In genomic region chr16:84831696-84832095, GRCm38 (mm10) we compare ENCODE assay signal across 19 mouse cellular contexts. TPM values are rescaled to one million over a fixed set of nuclear protein-coding genes. Genes with fewer than 3 reads are reported as not detected.
DNase-seq lines count a peak whose midpoint lies in the region; ATAC-seq and TF ChIP-seq lines count a peak whose summit lies in the region.
"Had no signal": no experiment of that assay in that cellular context is flagged by ENCODE, and none has a peak within 500 bp of the region (broad histone marks: within the 10 kb centered on the region; RNA-seq: fewer than 3 reads in every experiment).

No protein-coding gene starts in this region.

- peak overlapping the region; percentile 55 for H3K27ac ChIP-seq in heart, adult 2 months
- H3K27ac ChIP-seq in kidney, embryonic 15.5 days = peak overlapping the region; percentile 62; the same call in 1 of the 2 replicates
- H3K27ac ChIP-seq in kidney, embryonic 14.5 days (ENCODE audit: low read depth, low read length) = no peak overlapping the region
- H3K27ac ChIP-seq in testis, adult 2 months (ENCODE audit: control insufficient read depth, insufficient read depth, low read depth, low read length) = peak overlapping the region; percentile 22; the same call in 1 of the 2 replicates
- H3K27ac ChIP-seq: embryonic facial prominence, embryonic 13.5 days; hindbrain, embryonic 13.5 days had no signal

- WGBS in heart, adult 2 months = 30% methylated on average over 5 of the region's 5 CpGs
- WGBS in kidney, embryonic 15.5 days = 61% methylated on average over 5 of the region's 5 CpGs
- WGBS in kidney, embryonic 14.5 days = 55% methylated on average over 5 of the region's 5 CpGs

- peaks cover 8% of the 10 kb centered on the region for H3K4me1 ChIP-seq in heart, adult 2 months (ENCODE audit: control insufficient read depth, insufficient read depth, low read length)
- H3K4me1 ChIP-seq in kidney, embryonic 15.5 days = peaks cover 26% of the 10 kb centered on the region
- peaks cover 12% of the 10 kb centered on the region; the same call in 1 of the 2 replicates for H3K4me1 ChIP-seq in kidney, embryonic 14.5 days (ENCODE audit: control insufficient read depth, insufficient read depth, low read length)
- H3K4me1 ChIP-seq in testis, adult 2 months (ENCODE audit: control insufficient read depth, insufficient read depth, low read length) = peaks cover 4% of the 10 kb centered on the region

- TF ChIP-seq CTCF in heart, adult 2 months (IDR thresholded peaks at IDR 0.05) = no peak
- TF ChIP-seq CTCF in testis, adult 2 months (IDR thresholded peaks at IDR 0.05; ENCODE audit: control insufficient read depth, insufficient read depth, insufficient replicate concordance, low read depth, low read length) = no peak

- intact Hi-C loops in heart, adult 2 months (cut with DNase I) = no loop called here

- H3K27me3 ChIP-seq in heart, adult 2 months (ENCODE audit: control insufficient read depth, insufficient read depth, low read length) = no peaks in the 10 kb centered on the region
- no peaks in the 10 kb centered on the region for H3K27me3 ChIP-seq in kidney, embryonic 15.5 days
- H3K27me3 ChIP-seq in kidney, embryonic 14.5 days (ENCODE audit: control insufficient read depth, insufficient read depth, low read length) = no peaks in the 10 kb centered on the region
- H3K27me3 ChIP-seq in testis, adult 2 months (ENCODE audit: control insufficient read depth, insufficient read depth, low read length) = no peaks in the 10 kb centered on the region
- H3K27me3 ChIP-seq: embryonic facial prominence, embryonic 13.5 days; hindbrain, embryonic 13.5 days; megakaryocyte, embryonic 14.5 days had no signal

- peak overlapping the region; percentile 21 for H3K4me3 ChIP-seq in heart, adult 2 months
- no peak overlapping the region for H3K4me3 ChIP-seq in kidney, embryonic 15.5 days (replicated peaks)
- no peak overlapping the region for H3K4me3 ChIP-seq in kidney, embryonic 14.5 days (ENCODE audit: low read length)
- no peak overlapping the region for H3K4me3 ChIP-seq in testis, adult 2 months (ENCODE audit: control insufficient read depth, low read depth, low read length)
- H3K4me3 ChIP-seq: embryonic facial prominence, embryonic 13.5 days; hindbrain, embryonic 13.5 days; megakaryocyte, embryonic 14.5 days had no signal

- H3K9me3 ChIP-seq in kidney, embryonic 15.5 days (replicated peaks) = no peaks in the 10 kb centered on the region
- H3K9me3 ChIP-seq in kidney, embryonic 14.5 days (ENCODE audit: control insufficient read depth, low read length) = no peaks in the 10 kb centered on the region
- H3K9me3 ChIP-seq: embryonic facial prominence, embryonic 13.5 days; hindbrain, embryonic 13.5 days; megakaryocyte, embryonic 14.5 days had no signal

- no peaks in the 10 kb centered on the region for H3K79me2 ChIP-seq in heart, adult 2 months (replicated peaks; ENCODE audit: control insufficient read depth, insufficient read depth, low read length)

- ATAC-seq in kidney, embryonic 15.5 days (replicated peaks; ENCODE audit: low FRiP score) = no peak
- ATAC-seq in kidney, embryonic 14.5 days (ENCODE audit: low FRiP score, low TSS enrichment) = no peak
- ATAC-seq: CD4-positive, CD25-positive, alpha-beta regulatory T cell, adult 4 months; intestine, embryonic 16.5 days; midbrain, embryonic 16.5 days had no signal

- H3K4me2 ChIP-seq in kidney, embryonic 15.5 days = no peak overlapping the region
- no peak overlapping the region for H3K4me2 ChIP-seq in kidney, embryonic 14.5 days (replicated peaks; ENCODE audit: low read depth, low read length)
- H3K4me2 ChIP-seq: embryonic facial prominence, embryonic 13.5 days; hindbrain, embryonic 13.5 days had no signal

- no peak for DNase-seq in heart, adult 2 months
- DNase-seq in heart, adult 18-20 months = no peak
- DNase-seq in testis, postnatal 10 days (ENCODE audit: low spot score) = no peak
- DNase-seq in ovary, postnatal 36 days (ENCODE audit: low spot score) = no peak
- DNase-seq: cerebellum, adult 18-20 months; gastrocnemius, postnatal 36 days; liver; lung, adult 18-20 months; right cerebral cortex, postnatal 25 days; thymus, adult 18-20 months had no signal

- peaks cover 58% of the 10 kb centered on the region for H3K36me3 ChIP-seq in heart, adult 2 months (ENCODE audit: control insufficient read depth, insufficient read depth, low read length)
- peaks cover 59% of the 10 kb centered on the region for H3K36me3 ChIP-seq in kidney, embryonic 15.5 days
- peaks cover 54% of the 10 kb centered on the region for H3K36me3 ChIP-seq in kidney, embryonic 14.5 days (ENCODE audit: control insufficient read depth, insufficient read depth, low read length)
- peaks cover 1% of the 10 kb centered on the region; the same call in 1 of the 2 replicates for H3K36me3 ChIP-seq in testis, adult 2 months (ENCODE audit: control insufficient read depth, insufficient read depth, low read length)

- TF ChIP-seq POLR2A in heart, adult 2 months (IDR thresholded peaks at IDR 0.05; ENCODE audit: insufficient read depth, low read depth, low read length) = no peak
- TF ChIP-seq POLR2A in testis, adult 2 months (IDR thresholded peaks at IDR 0.05; ENCODE audit: control insufficient read depth, low read depth, low read length) = no peak

- peak overlapping the region; percentile 21 for H3K9ac ChIP-seq in heart, adult 2 months (ENCODE audit: low read depth, low read length)
- no peak overlapping the region for H3K9ac ChIP-seq in kidney, embryonic 15.5 days
- H3K9ac ChIP-seq in kidney, embryonic 14.5 days (ENCODE audit: low read depth, low read length) = no peak overlapping the region
- H3K9ac ChIP-seq: embryonic facial prominence, embryonic 13.5 days; hindbrain, embryonic 13.5 days had no signal

- TF ChIP-seq EP300 in heart, adult 2 months (IDR thresholded peaks at IDR 0.05; ENCODE audit: insufficient read depth, low read depth, low read length) = no peak

RNA-seq across cellular contexts. Expression of gene Gabpa, which starts 3.0 kb away (rescaled TPM):
- total RNA-seq in heart, adult 2 months (2021) = 10 to 100 TPM; 41.3 to 42.6 TPM
- polyA plus RNA-seq in heart, adult 2 months (2012; rRNA removed) = 10.4 and 22.1 TPM in 2 replicates
- total RNA-seq in heart, adult 18-20 months (2021) = 10 to 100 TPM; 43.4 to 44.6 TPM
- 39.4 and 39.5 TPM in 2 replicates for polyA plus RNA-seq in kidney, embryonic 15.5 days (2015; fragmentation: Nextera tagmentation; extraction: Ambion mirVana)
- polyA plus RNA-seq in kidney, embryonic 14.5 days (2014; fragmentation: Nextera tagmentation; extraction: Ambion mirVana) = 27.5 and 44.7 TPM in 2 replicates
- 5.7 and 7.6 TPM in 2 replicates for polyA plus RNA-seq in testis, adult 2 months (2012; rRNA removed)

RNA-seq across cellular contexts. Expression of gene Atp5j, which starts 3.7 kb away (rescaled TPM):
- 1,000 to 10,000 TPM; 1,617 to 1,909 TPM for total RNA-seq in heart, adult 2 months (2021)
- polyA plus RNA-seq in heart, adult 2 months (2012; rRNA removed) = 665 and 1,027 TPM in 2 replicates
- total RNA-seq in heart, adult 18-20 months (2021) = 1,000 to 10,000 TPM; 1,761 to 1,766 TPM
- 1,003 and 1,100 TPM in 2 replicates for polyA plus RNA-seq in kidney, embryonic 15.5 days (2015; fragmentation: Nextera tagmentation; extraction: Ambion mirVana)
- polyA plus RNA-seq in kidney, embryonic 14.5 days (2014; fragmentation: Nextera tagmentation; extraction: Ambion mirVana) = 989 and 1,322 TPM in 2 replicates
- polyA plus RNA-seq in testis, adult 2 months (2012; rRNA removed) = 217 TPM in 2 replicates

RNA-seq across cellular contexts. Expression of gene Jam2, which starts 57.8 kb away (rescaled TPM):
- total RNA-seq in heart, adult 2 months (2021) = 10 to 100 TPM; 77.9 to 81.0 TPM
- polyA plus RNA-seq in heart, adult 2 months (2012; rRNA removed) = 55.4 and 91.2 TPM in 2 replicates
- total RNA-seq in heart, adult 18-20 months (2021) = 10 to 100 TPM; 85.1 to 92.0 TPM
- polyA plus RNA-seq in kidney, embryonic 15.5 days (2015; fragmentation: Nextera tagmentation; extraction: Ambion mirVana) = 4.0 TPM in 2 replicates
- polyA plus RNA-seq in kidney, embryonic 14.5 days (2014; fragmentation: Nextera tagmentation; extraction: Ambion mirVana) = 2.5 and 3.4 TPM in 2 replicates
- 9.6 and 11.9 TPM in 2 replicates for polyA plus RNA-seq in testis, adult 2 months (2012; rRNA removed)
